23 mouse cellular contexts compared by ENCODE assay signal in the genomic region with DNA sequence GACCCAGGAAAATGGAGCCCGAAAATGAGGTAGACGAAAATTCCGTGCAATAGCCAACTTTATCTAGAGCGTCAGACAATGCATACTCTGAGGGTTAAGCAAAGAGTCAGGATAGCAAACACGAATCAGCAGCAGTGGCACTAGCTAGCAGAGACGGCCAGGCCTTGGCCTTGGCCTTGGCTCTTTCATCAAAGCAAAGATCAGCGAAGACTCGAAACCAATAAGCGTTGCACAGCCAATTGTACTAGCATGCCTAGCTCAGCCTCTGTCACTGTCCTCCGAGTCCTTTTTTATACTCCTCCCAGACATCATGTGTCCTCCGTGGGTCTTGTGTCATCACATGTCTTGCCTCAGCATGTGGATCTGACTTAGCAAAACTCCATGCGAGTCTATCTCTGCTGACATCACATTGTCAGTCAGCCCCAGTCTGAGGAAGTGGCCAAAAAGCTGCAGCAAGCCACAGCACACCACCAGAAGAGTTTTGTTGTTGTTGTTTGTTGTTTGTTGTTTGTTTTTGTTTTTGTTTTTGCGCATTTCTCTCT. TPM values are rescaled to one million over a fixed set of nuclear protein-coding genes. Genes with fewer than 3 reads are reported as not detected.
A peak's percentile ranks its signal among the peaks of the same experiment; 100 is the strongest.
DNase-seq lines count a peak whose midpoint lies in the region; ATAC-seq and TF ChIP-seq lines count a peak whose summit lies in the region.
"Had no signal": no experiment of that assay in that cellular context is flagged by ENCODE, and none has a peak within 500 bp of the region (broad histone marks: within the 10 kb centered on the region; RNA-seq: fewer than 3 reads in every experiment).

No protein-coding gene starts in this region.

- peak overlapping the region; percentile 82 for H3K27ac ChIP-seq in bone marrow macrophage, adult 2 months (ENCODE audit: insufficient read depth, low read depth, low read length)
- H3K27ac ChIP-seq in kidney, adult 2 months (ENCODE audit: insufficient read depth, low read depth, low read length): no peak overlapping the region
- H3K27ac ChIP-seq: embryonic facial prominence, embryonic 10.5 days; midbrain, embryonic 15.5 days; neural tube, embryonic 13.5 days had no signal

- no peak for TF ChIP-seq POLR2A in bone marrow macrophage, adult 2 months (IDR thresholded peaks at IDR 0.05; ENCODE audit: borderline replicate concordance, low read depth, low read length)
- TF ChIP-seq POLR2A in kidney, adult 2 months (IDR thresholded peaks at IDR 0.05; ENCODE audit: low read depth, low read length): no peak

- no peaks in the 10 kb centered on the region for H3K27me3 ChIP-seq in kidney, adult 2 months (replicated peaks; ENCODE audit: control insufficient read depth, insufficient read depth, low read length)
- H3K27me3 ChIP-seq: midbrain, embryonic 15.5 days; neural tube, embryonic 13.5 days had no signal

- H3K4me3 ChIP-seq in bone marrow macrophage, adult 2 months (ENCODE audit: insufficient read depth, low read length): no peak overlapping the region
- H3K4me3 ChIP-seq in kidney, adult 2 months (ENCODE audit: insufficient read depth, low read depth, low read length): no peak overlapping the region
- H3K4me3 ChIP-seq: embryonic facial prominence, embryonic 10.5 days; midbrain, embryonic 15.5 days; myocyte; neural tube, embryonic 13.5 days had no signal

- no peaks in the 10 kb centered on the region for H3K36me3 ChIP-seq in kidney, adult 2 months (ENCODE audit: control insufficient read depth, insufficient read depth, low read length)
- H3K36me3 ChIP-seq: embryonic facial prominence, embryonic 10.5 days; midbrain, embryonic 15.5 days; neural tube, embryonic 13.5 days had no signal

- no peak for TF ChIP-seq CTCF in bone marrow macrophage, adult 2 months (IDR thresholded peaks at IDR 0.05; ENCODE audit: low read depth, low read length)
- TF ChIP-seq CTCF in kidney, adult 2 months (conservative IDR thresholded peaks at IDR 0.05; ENCODE audit: insufficient read depth, insufficient read length, low read depth, low read length): no peak

- peak; percentile 50 for DNase-seq in layer of hippocampus, adult 9-11 months
- DNase-seq in layer of hippocampus, adult 11-12 months (ENCODE audit: low spot score): no peak
- peak; percentile 62 for DNase-seq in adrenal gland, adult 8-10 months
- DNase-seq in kidney, adult 2 months: no peak
- DNase-seq in left cerebral cortex, adult 18-20 months (ENCODE audit: low spot score in 2 of 2): no peak
- no peak for DNase-seq in lung, postnatal 14 days
- DNase-seq: cerebellum, adult 9-10 months; gastrocnemius, postnatal 25 days; kidney, postnatal 10 days; lung, postnatal 10 days; retina, postnatal 1 day; right cerebral cortex, postnatal 25 days; spleen, adult 18-20 months; thymus, adult 18-20 months; thymus, postnatal 4 days had no signal

- ATAC-seq in megakaryocyte progenitor cell, adult 5-6 weeks (replicated peaks; ENCODE audit: poor library complexity): peak; percentile 61
- ATAC-seq: hindbrain, embryonic 16.5 days; intestine, postnatal 0 days; midbrain, embryonic 15.5 days had no signal

- H3K4me1 ChIP-seq in bone marrow macrophage, adult 2 months (ENCODE audit: control insufficient read depth, insufficient read depth, low read length): peaks cover 30% of the 10 kb centered on the region
- no peaks in the 10 kb centered on the region; the same call in 1 of the 2 replicates for H3K4me1 ChIP-seq in kidney, adult 2 months (ENCODE audit: control insufficient read depth, insufficient read depth, low read length)

- WGBS in kidney, adult 2 months: 92% methylated on average over 13 of the region's 13 CpGs

RNA-seq across cellular contexts. Expression of gene Scaf11, which starts 5.8 kb away (rescaled TPM):
- 10 to 100 TPM; 74.8 to 92.4 (median 80.0) TPM for total RNA-seq in adrenal gland, adult 8-10 months (2022)
- 54.7 and 56.0 TPM in 2 replicates for polyA plus RNA-seq in bone marrow macrophage, adult 2 months (2012; ENCODE audit: insufficient read depth, insufficient read length, missing spikeins)
- total RNA-seq in megakaryocyte progenitor cell, adult 5-6 weeks (2015): 96.1 and 99.7 TPM in 2 replicates
- total RNA-seq in megakaryocyte progenitor cell, adult 5-6 weeks (2017): 120 and 136 TPM in 2 replicates
- 20.5 and 22.0 TPM in 2 replicates for polyA plus RNA-seq in kidney, adult 2 months (2012; rRNA removed)
- total RNA-seq in left cerebral cortex, adult 18-20 months (2021): 10 to 100 TPM; 54.3 to 54.7 TPM

Comparison
In these comparisons a context has a peak if more than half of its experiments do, and no peak if none do; other contexts are left out.
1. DNase-seq: peak in layer of hippocampus, adult 9-11 months (single experiment) and adrenal gland, adult 8-10 months (single experiment); none in layer of hippocampus, adult 11-12 months (single experiment), kidney, adult 2 months (single experiment), left cerebral cortex, adult 18-20 months (0 of 2) and lung, postnatal 14 days (single experiment).